Mouse (Mus musculus) heart, postnatal 0 days (tissue): ENCODE results near the gene Irf9.

Experiments used
- CTCF ChIP-seq: IDR thresholded peaks from 2 replicates; pipeline ENCODE4 v1.5.1; 2016; ENCODE audit warnings: antibody characterized with exemption, control low read depth, low read depth
- EP300 ChIP-seq: IDR thresholded peaks from 2 replicates; pipeline ENCODE4 v1.6.1; 2016; ENCODE audit warnings: antibody characterized with exemption, low read depth

GRCm38 (mm10) chr14:55577871-55578667, 25.3 kb upstream of the Irf9 start, which contains the start of gene Psme1:
- TF ChIP-seq CTCF, result no peak
- no peak for TF ChIP-seq EP300
